In the genomic region with DNA sequence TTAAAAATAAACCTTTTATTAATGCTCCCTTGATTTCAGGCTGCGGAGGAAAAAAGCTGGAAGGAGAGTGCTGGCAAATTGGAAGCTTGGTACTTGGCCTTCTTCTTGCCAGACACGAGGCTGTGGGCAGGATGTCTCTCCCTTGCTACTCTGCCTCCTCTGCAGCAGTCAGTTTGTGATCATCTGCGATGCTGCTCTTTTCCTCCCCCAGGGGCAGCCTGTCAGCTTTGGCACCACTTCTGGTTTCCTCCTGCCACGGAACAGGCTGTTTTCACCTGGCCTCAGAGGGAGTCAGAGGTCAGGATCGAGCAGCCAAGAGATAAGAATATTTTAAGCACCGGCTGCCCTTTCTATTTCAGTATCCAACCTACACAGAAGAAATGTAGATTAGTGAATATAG, we compare ENCODE assay signal across 9 mouse cellular contexts. TPM values are rescaled to one million over a fixed set of nuclear protein-coding genes. Genes with fewer than 3 reads are reported as not detected.
A peak's percentile ranks its signal among the peaks of the same experiment; 100 is the strongest.
DNase-seq lines count a peak whose midpoint lies in the region; ATAC-seq lines count a peak whose summit lies in the region.
"Had no signal": no experiment of that assay in that cellular context is flagged by ENCODE, and none has a peak within 500 bp of the region (broad histone marks: within the 10 kb centered on the region; RNA-seq: fewer than 3 reads in every experiment).

No protein-coding gene starts in this region.

- intact Hi-C loops in left cerebral cortex, postnatal 4 days (cut with DNase I) = no loop called here

- peak overlapping the region; percentile 26 for H3K27ac ChIP-seq in heart, embryonic 10.5 days
- H3K27ac ChIP-seq in liver, embryonic 13.5 days = no peak overlapping the region
- H3K27ac ChIP-seq in midbrain, embryonic 10.5 days (replicated peaks) = no peak overlapping the region
- H3K27ac ChIP-seq in hindbrain, embryonic 12.5 days = no peak overlapping the region

- peak; percentile 74 for ATAC-seq in liver, embryonic 13.5 days (ENCODE audit: low read depth)
- ATAC-seq in hindbrain, embryonic 12.5 days (ENCODE audit: low FRiP score) = no peak

- H3K4me3 ChIP-seq in heart, embryonic 10.5 days = 0 out of 2 replicates have a peak overlapping the region, but pooled peaks have one; percentile 15
- H3K4me3 ChIP-seq in liver, embryonic 13.5 days (replicated peaks) = no peak overlapping the region
- no peak overlapping the region for H3K4me3 ChIP-seq in midbrain, embryonic 10.5 days
- H3K4me3 ChIP-seq in hindbrain, embryonic 12.5 days = no peak overlapping the region

- no peaks in the 10 kb centered on the region for H3K27me3 ChIP-seq in heart, embryonic 10.5 days (ENCODE audit: insufficient read depth, poor library complexity, severe bottlenecking)
- no peaks in the 10 kb centered on the region for H3K27me3 ChIP-seq in liver, embryonic 13.5 days
- no peaks in the 10 kb centered on the region for H3K27me3 ChIP-seq in midbrain, embryonic 10.5 days (ENCODE audit: low read depth, poor library complexity, severe bottlenecking)
- no peaks in the 10 kb centered on the region for H3K27me3 ChIP-seq in hindbrain, embryonic 12.5 days

- H3K36me3 ChIP-seq in heart, embryonic 10.5 days = no peaks in the 10 kb centered on the region
- H3K36me3 ChIP-seq in liver, embryonic 13.5 days = no peaks in the 10 kb centered on the region
- H3K36me3 ChIP-seq in midbrain, embryonic 10.5 days = no peaks in the 10 kb centered on the region
- no peaks in the 10 kb centered on the region for H3K36me3 ChIP-seq in hindbrain, embryonic 12.5 days

- peak overlapping the region; percentile 24; the same call in 1 of the 2 replicates for H3K9ac ChIP-seq in liver, embryonic 13.5 days
- H3K9ac ChIP-seq in hindbrain, embryonic 12.5 days = no peak overlapping the region

- 9% methylated on average over 6 of the region's 6 CpGs for whole genome bisulfite sequencing in heart, embryonic 10.5 days
- WGBS in liver, embryonic 13.5 days (ENCODE audit: insufficient replicate concordance) = 11% methylated on average over 6 of the region's 6 CpGs
- WGBS in midbrain, embryonic 10.5 days = 35% methylated on average over 6 of the region's 6 CpGs
- WGBS in hindbrain, embryonic 12.5 days = 34% methylated on average over 6 of the region's 6 CpGs

- H3K4me1 ChIP-seq in heart, embryonic 10.5 days = peaks cover 11% of the 10 kb centered on the region; the same call in 1 of the 2 replicates
- peaks cover 6% of the 10 kb centered on the region for H3K4me1 ChIP-seq in liver, embryonic 13.5 days (replicated peaks)
- 0 out of 2 replicates have a peak, but pooled peaks cover 4% of the 10 kb centered on the region for H3K4me1 ChIP-seq in midbrain, embryonic 10.5 days
- no peaks in the 10 kb centered on the region for H3K4me1 ChIP-seq in hindbrain, embryonic 12.5 days

- peak; percentile 24 for DNase-seq in left cerebral cortex, postnatal 4 days
- DNase-seq in left cerebral cortex, adult 11 months (ENCODE audit: low spot score) = no peak
- peak; percentile 33 for DNase-seq in cerebellum, adult 9-10 months
- no peak for DNase-seq in heart, embryonic 10.5 days (ENCODE audit: low spot score)
- DNase-seq in liver, embryonic 13.5 days = no peak
- no peak for DNase-seq in midbrain, embryonic 10.5 days (ENCODE audit: low spot score)
- DNase-seq in ovary, adult 18-20 months (ENCODE audit: low spot score) = no peak
- DNase-seq: adrenal gland, postnatal 14 days had no signal

- peak overlapping the region; percentile 29 for H3K4me2 ChIP-seq in liver, embryonic 13.5 days
- H3K4me2 ChIP-seq in hindbrain, embryonic 12.5 days (replicated peaks) = no peak overlapping the region

- H3K9me3 ChIP-seq in heart, embryonic 10.5 days = no peaks in the 10 kb centered on the region
- no peaks in the 10 kb centered on the region for H3K9me3 ChIP-seq in liver, embryonic 13.5 days (replicated peaks)
- H3K9me3 ChIP-seq in midbrain, embryonic 10.5 days (replicated peaks) = no peaks in the 10 kb centered on the region
- H3K9me3 ChIP-seq in hindbrain, embryonic 12.5 days (replicated peaks) = no peaks in the 10 kb centered on the region

RNA-seq across cellular contexts. Expression of gene Pcdh7, which starts 25.2 kb away (rescaled TPM):
- total RNA-seq in left cerebral cortex, postnatal 4 days (2021) = 100 to 1,000 TPM; 118 to 136 TPM
- 20.6 and 23.9 TPM in 2 replicates for polyA plus RNA-seq in heart, embryonic 10.5 days (2016; fragmentation: Nextera tagmentation; extraction: Ambion mirVana)
- polyA plus RNA-seq in liver, embryonic 13.5 days (2015; fragmentation: Nextera tagmentation; extraction: Ambion mirVana) = 0.75 and 0.76 TPM in 2 replicates
- 4.0 and 4.9 TPM in 2 replicates for polyA plus RNA-seq in midbrain, embryonic 10.5 days (2016; fragmentation: Nextera tagmentation; extraction: Ambion mirVana)
- 15.3 and 16.8 TPM in 2 replicates for polyA plus RNA-seq in hindbrain, embryonic 12.5 days (2016; fragmentation: Nextera tagmentation; extraction: Ambion mirVana)

Comparison
In these comparisons a context has a peak if more than half of its experiments do, and no peak if none do; other contexts are left out.
1. DNase-seq: peak in left cerebral cortex, postnatal 4 days (single experiment) and cerebellum, adult 9-10 months (single experiment); none in left cerebral cortex, adult 11 months (single experiment), heart, embryonic 10.5 days (single experiment), liver, embryonic 13.5 days (single experiment), midbrain, embryonic 10.5 days (single experiment) and ovary, adult 18-20 months (single experiment).